Mouse (Mus musculus) C2C12 (cell line): Measurements from ENCODE around the gene Prickle2.

Experiments
- CEBPB ChIP-seq: IDR thresholded peaks from one replicate; pipeline ENCODE4 v1.6.1; 2011; ENCODE audit warnings: low read depth, mild to moderate bottlenecking, control low read depth, moderate library complexity
- CTCF ChIP-seq: IDR thresholded peaks from one replicate; pipeline ENCODE4 v1.5.1; 2011; ENCODE audit not compliant: control insufficient read depth, insufficient read depth, insufficient read length
- MAX ChIP-seq: IDR thresholded peaks from one replicate; pipeline ENCODE4 v1.6.1; 2011; ENCODE audit warnings: mild to moderate bottlenecking, control low read depth
- MYOD1 ChIP-seq: IDR thresholded peaks from one replicate; pipeline ENCODE4 v1.6.1; 2011; ENCODE audit warnings: low read depth; ENCODE audit not compliant: control insufficient read depth, insufficient read length
- USF1 ChIP-seq: IDR thresholded peaks from one replicate; pipeline ENCODE4 v1.6.1; 2011; ENCODE audit warnings: low read depth, mild to moderate bottlenecking, control low read depth, moderate library complexity

- TF ChIP-seq CEBPB = no peak
- TF ChIP-seq USF1 = no peak
- TF ChIP-seq CTCF = no peak
- TF ChIP-seq MAX = no peak
- TF ChIP-seq MYOD1 = no peak
These were observed 46.8 kb upstream of the Prickle2 start for GRCm38 (mm10) chr6:92752737-92753136.
